Mouse (Mus musculus): ENCODE measurements around the gene Vps33b. TPM values are rescaled to one million over a fixed set of nuclear protein-coding genes. Genes with fewer than 3 reads are reported as not detected.

Gene Vps33b
- polyA plus RNA-seq (2015; fragmentation: Nextera tagmentation; extraction: Ambion mirVana): 14.1 and 17.2 TPM in 2 replicates

DNA sequence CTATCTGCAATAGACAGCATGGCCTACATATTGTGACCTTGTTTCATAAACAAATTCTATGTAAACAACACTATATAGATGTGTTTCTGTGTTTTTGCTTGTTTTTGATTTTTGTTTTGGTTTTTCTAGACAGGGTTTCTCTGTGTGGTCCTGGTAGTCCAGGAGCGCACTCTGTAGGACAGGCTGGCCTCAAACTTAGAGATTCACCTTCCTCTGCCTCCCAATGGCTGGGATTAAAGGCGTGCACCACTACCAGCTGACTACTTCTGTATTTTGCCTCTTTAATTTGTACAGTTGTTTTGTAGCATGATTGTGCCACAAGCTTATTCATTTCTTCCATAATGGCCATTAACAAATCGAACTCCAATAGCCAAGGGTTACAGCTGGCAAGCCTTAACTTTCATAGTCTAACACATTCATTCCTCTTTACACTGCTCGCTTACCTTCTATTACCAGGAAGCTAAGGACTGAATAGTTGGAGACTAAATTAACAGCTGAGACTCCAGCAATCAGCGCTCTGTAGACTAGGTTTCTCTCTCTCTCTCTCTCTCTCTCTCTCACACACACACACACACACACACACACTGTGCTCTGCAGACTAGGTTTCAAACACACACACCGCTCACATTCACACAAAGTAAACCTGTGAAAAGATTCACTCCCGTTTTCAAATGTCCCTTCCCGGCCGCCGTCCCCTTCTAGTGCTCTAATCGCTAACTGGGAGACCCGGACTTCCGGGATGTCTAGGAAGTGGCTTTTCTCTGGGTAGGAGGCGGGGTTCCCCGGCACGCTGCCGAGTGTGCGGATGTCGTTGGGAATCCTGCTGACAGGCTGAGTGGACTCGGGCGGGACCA lies at the start of gene Vps33b:
Vps33b (plus strand) TSS at position 753 of the 854 bp plus-strand sequence.
- H3K9me3 ChIP-seq (replicated peaks): 0 out of 2 replicates have a peak, but pooled peaks cover 3% of the 10 kb centered on the region
- H3K4me3 ChIP-seq: peak within 1 kb of the TSS; percentile 80
- ATAC-seq: peak; percentile 96
- peak within 1 kb of the TSS; percentile 91 for H3K4me2 ChIP-seq
- peak within 1 kb of the TSS; percentile 65 for H3K27ac ChIP-seq
- peaks cover 24% of the 10 kb centered on the region for H3K4me1 ChIP-seq
- no peaks in the 10 kb centered on the region for H3K27me3 ChIP-seq
- peaks cover 49% of the 10 kb centered on the region for H3K36me3 ChIP-seq (ENCODE audit: poor library complexity, severe bottlenecking)
- peak within 1 kb of the TSS; percentile 80 for H3K9ac ChIP-seq
- 3% methylated on average over 21 of the region's 21 CpGs for WGBS

- ATAC-seq: no peak
- H3K4me2 ChIP-seq: no peak overlapping the region
- H3K4me1 ChIP-seq: peaks cover under 1% of the 10 kb centered on the region
- 99% methylated on average over 9 of the region's 9 CpGs for WGBS
- H3K36me3 ChIP-seq (ENCODE audit: poor library complexity, severe bottlenecking): peaks cover 91% of the 10 kb centered on the region
- H3K27me3 ChIP-seq: no peaks in the 10 kb centered on the region
- H3K9ac ChIP-seq: no peak overlapping the region
- no peak overlapping the region for H3K4me3 ChIP-seq
- H3K9me3 ChIP-seq (replicated peaks): no peaks in the 10 kb centered on the region
- H3K27ac ChIP-seq: no peak overlapping the region
These were observed 49.1 kb upstream of the Vps33b start for GRCm38 (mm10) chr7:80220237-80220797.

DNA sequence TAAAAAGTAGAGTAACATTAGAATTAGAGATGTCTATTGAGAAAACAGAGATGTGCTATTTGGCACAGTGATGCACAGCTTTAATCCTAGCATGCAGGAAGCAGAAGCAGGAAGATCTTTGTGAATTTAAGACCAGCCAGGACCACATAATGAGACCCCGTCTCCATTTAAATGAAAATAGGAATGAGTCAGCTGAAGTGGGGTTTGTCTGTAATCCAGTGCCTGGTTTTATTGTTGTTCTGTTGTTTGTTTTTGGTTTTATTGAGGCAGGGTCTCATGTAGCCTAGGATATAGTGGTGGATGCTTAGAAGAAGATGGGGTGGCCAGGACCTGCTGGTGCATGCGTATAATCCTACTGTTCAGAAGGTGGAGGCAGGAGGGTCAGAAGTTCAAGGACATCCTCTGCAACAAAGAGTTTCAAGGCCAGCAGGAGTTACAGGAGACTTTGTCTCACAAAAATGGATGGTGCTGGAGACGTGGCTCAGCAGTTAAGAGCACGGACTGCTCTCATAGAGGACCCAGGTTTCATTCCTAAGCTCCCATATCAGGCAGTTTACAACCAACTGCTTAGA lies 48.2 kb upstream of the Vps33b start:
- ATAC-seq: no peak
- Histone ChIP-seq H3K4me2 (no peak overlapping the region), H3K9me3 (replicated peaks) (no peaks in the 10 kb centered on the region), H3K36me3 (ENCODE audit: poor library complexity, severe bottlenecking) (peaks cover 92% of the 10 kb centered on the region), H3K27me3 (no peaks in the 10 kb centered on the region), H3K4me1 (no peaks in the 10 kb centered on the region), H3K4me3 (no peak overlapping the region), H3K9ac (no peak overlapping the region), H3K27ac (no peak overlapping the region)
- 85% methylated on average over 4 of the region's 4 CpGs for WGBS

- H3K4me3 ChIP-seq: no peak overlapping the region
- 87% methylated on average over 4 of the region's 4 CpGs for WGBS
- no peak overlapping the region for H3K9ac ChIP-seq
- H3K4me2 ChIP-seq: no peak overlapping the region
- no peak for ATAC-seq
- H3K27me3 ChIP-seq: peaks cover 15% of the 10 kb centered on the region
- H3K4me1 ChIP-seq: peaks cover 6% of the 10 kb centered on the region
- peaks cover 55% of the 10 kb centered on the region for H3K36me3 ChIP-seq (ENCODE audit: poor library complexity, severe bottlenecking)
- no peak overlapping the region for H3K27ac ChIP-seq
- H3K9me3 ChIP-seq (replicated peaks): no peaks in the 10 kb centered on the region
These were observed 42.4 kb upstream of the Vps33b start for GRCm38 (mm10) chr7:80227065-80227464.

DNA sequence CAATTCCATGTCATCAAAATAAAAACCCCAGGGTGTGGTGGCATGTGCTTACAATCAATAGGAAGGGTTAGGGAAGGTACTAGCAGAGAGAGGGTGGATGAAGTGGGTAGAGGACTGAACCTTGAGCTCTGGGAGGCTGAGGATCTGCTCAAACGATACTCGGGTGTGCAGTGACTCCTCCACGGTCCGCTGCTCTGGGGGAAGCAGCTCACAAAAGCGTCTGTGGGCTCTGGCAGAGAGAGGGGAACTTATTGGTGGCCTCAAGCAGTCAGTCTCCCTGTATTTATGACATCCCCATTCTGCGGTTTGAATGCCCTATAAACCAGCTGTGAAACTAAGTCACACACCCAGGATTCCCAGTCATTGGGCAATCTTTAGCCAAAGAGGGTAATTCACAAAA lies 39.3 kb upstream of the Vps33b start:
- no peak overlapping the region for H3K4me3 ChIP-seq
- no peaks in the 10 kb centered on the region for H3K9me3 ChIP-seq (replicated peaks)
- 64% methylated on average over 6 of the region's 6 CpGs for WGBS
- H3K4me1 ChIP-seq: peaks cover 28% of the 10 kb centered on the region
- no peak overlapping the region for H3K27ac ChIP-seq
- no peak for ATAC-seq
- H3K9ac ChIP-seq: no peak overlapping the region; the same call in 1 of the 2 replicates
- H3K4me2 ChIP-seq: no peak overlapping the region
- peaks cover 29% of the 10 kb centered on the region for H3K36me3 ChIP-seq (ENCODE audit: poor library complexity, severe bottlenecking)
- peaks cover 15% of the 10 kb centered on the region for H3K27me3 ChIP-seq

GRCm38 (mm10) chr7:80231971-80232488 lies 37.4 kb upstream of the Vps33b start:
- WGBS: under 1% methylated on average over 29 of the region's 29 CpGs
- Histone ChIP-seq H3K9me3 (replicated peaks) (no peaks in the 10 kb centered on the region), H3K9ac (peak overlapping the region; percentile 77), H3K4me1 (peaks cover 30% of the 10 kb centered on the region), H3K36me3 (ENCODE audit: poor library complexity, severe bottlenecking) (peaks cover 14% of the 10 kb centered on the region), H3K27me3 (peaks cover 15% of the 10 kb centered on the region), H3K4me2 (peak overlapping the region; percentile 83), H3K27ac (no peak overlapping the region), H3K4me3 (peak overlapping the region; percentile 68)
- ATAC-seq: no peak; the same call in 1 of the 2 replicates

DNA sequence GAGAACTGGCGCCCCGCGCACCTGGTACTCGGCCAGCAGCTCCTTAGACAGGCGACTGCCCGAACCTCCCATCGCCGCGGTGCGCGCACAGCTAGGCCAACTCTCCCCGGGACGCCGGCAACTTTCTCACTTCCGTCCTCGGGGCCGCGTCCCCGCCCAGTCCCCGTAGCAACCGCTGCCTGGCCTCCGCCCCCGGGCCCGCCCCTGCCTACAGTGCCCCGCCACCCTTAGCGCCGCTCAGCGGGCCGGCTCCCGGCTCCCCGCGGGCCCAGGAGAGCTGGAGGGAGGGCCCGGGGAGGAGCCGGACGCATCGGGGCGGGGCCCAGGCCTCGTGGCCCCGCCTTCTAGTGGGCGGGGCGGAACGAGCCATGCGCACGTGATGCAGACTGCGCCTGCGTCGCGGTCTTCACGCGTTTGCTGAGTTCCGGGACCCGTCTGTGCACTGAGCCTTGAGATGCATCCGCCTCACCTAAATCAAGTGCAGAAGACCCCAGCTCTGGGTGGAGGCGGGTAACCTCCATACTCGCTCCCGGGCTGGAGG lies 36.9 kb upstream of the Vps33b start, which contains the start of the genes Cib1 and Gdpgp1:
Cib1 (minus strand) TSS at position 325 of the 541 bp plus-strand sequence.
Gdpgp1 (plus strand) TSS at position 377 of the 541 bp plus-strand sequence.
- Histone ChIP-seq H3K27me3 (peaks cover 15% of the 10 kb centered on the region), H3K4me3 (peak within 1 kb of the TSS; percentile 68), H3K36me3 (ENCODE audit: poor library complexity, severe bottlenecking) (peaks cover 8% of the 10 kb centered on the region; the same call in 1 of the 2 replicates), H3K27ac (no peak within 1 kb of the TSS), H3K4me2 (peak within 1 kb of the TSS; percentile 83), H3K9me3 (replicated peaks) (no peaks in the 10 kb centered on the region), H3K9ac (peak within 1 kb of the TSS; percentile 77), H3K4me1 (peaks cover 30% of the 10 kb centered on the region)
- ATAC-seq: peak; percentile 96
- under 1% methylated on average over 54 of the region's 56 CpGs for WGBS

DNA sequence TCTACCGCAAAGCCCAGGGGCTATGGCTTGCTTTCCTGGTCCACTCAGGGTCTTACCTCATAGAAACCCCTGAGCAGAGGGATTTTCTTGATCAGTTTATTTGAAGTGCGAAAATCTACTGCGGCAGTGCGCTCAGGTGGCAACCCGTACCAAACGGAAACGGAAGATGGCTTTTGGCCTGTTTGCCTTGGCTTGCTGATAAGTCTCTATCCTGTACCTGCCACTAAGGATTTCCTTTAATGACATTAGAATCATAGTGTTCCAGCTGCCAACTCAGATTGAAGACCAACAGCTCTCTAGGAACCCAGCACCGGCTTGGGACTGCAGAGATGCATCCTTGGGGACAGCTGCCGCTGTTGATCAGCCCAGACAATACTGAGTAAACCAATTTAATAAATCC lies 35.6 kb upstream of the Vps33b start:
- 0 out of 2 replicates have a peak overlapping the region, but pooled peaks have one; percentile 68 for H3K4me3 ChIP-seq
- peaks cover 15% of the 10 kb centered on the region for H3K27me3 ChIP-seq
- 0 out of 2 replicates have a peak overlapping the region, but pooled peaks have one; percentile 16 for H3K9ac ChIP-seq

GRCm38 (mm10) chr7:80238542-80238941 lies 30.9 kb upstream of the Vps33b start:
- no peaks in the 10 kb centered on the region for H3K27me3 ChIP-seq
- no peaks in the 10 kb centered on the region for H3K9me3 ChIP-seq (replicated peaks)
- no peak overlapping the region for H3K9ac ChIP-seq
- H3K27ac ChIP-seq: no peak overlapping the region
- peaks cover 14% of the 10 kb centered on the region for H3K4me1 ChIP-seq
- no peak overlapping the region for H3K4me3 ChIP-seq
- H3K4me2 ChIP-seq: no peak overlapping the region
- WGBS: 88% methylated on average over 10 of the region's 10 CpGs
- no peak for ATAC-seq
- peaks cover 30% of the 10 kb centered on the region for H3K36me3 ChIP-seq (ENCODE audit: poor library complexity, severe bottlenecking)

More for the DNA sequence above, 35.6 kb upstream of the Vps33b start:
- H3K4me2 ChIP-seq: peak overlapping the region; percentile 83
- peaks cover 8% of the 10 kb centered on the region for H3K36me3 ChIP-seq (ENCODE audit: poor library complexity, severe bottlenecking)
- no peaks in the 10 kb centered on the region for H3K9me3 ChIP-seq (replicated peaks)
- no peak overlapping the region for H3K27ac ChIP-seq
- H3K4me1 ChIP-seq: peaks cover 30% of the 10 kb centered on the region
- no peak for ATAC-seq
- WGBS: 84% methylated on average over 9 of the region's 9 CpGs

- Histone ChIP-seq H3K27ac (no peak overlapping the region), H3K27me3 (no peaks in the 10 kb centered on the region), H3K4me1 (no peaks in the 10 kb centered on the region), H3K36me3 (ENCODE audit: poor library complexity, severe bottlenecking) (peaks cover 30% of the 10 kb centered on the region), H3K9me3 (replicated peaks) (no peaks in the 10 kb centered on the region), H3K4me3 (no peak overlapping the region), H3K9ac (no peak overlapping the region), H3K4me2 (no peak overlapping the region)
- 87% methylated on average over 4 of the region's 4 CpGs for WGBS
- no peak for ATAC-seq
These were observed 27.8 kb upstream of the Vps33b start for GRCm38 (mm10) chr7:80241661-80242060.

- peaks cover 12% of the 10 kb centered on the region for H3K36me3 ChIP-seq (ENCODE audit: poor library complexity, severe bottlenecking)
- no peaks in the 10 kb centered on the region for H3K4me1 ChIP-seq
- H3K9ac ChIP-seq: no peak overlapping the region
- no peak overlapping the region for H3K27ac ChIP-seq
- no peak overlapping the region for H3K4me3 ChIP-seq
- no peak for ATAC-seq
- WGBS: 92% methylated on average over 4 of the region's 4 CpGs
- H3K9me3 ChIP-seq (replicated peaks): no peaks in the 10 kb centered on the region
- no peaks in the 10 kb centered on the region for H3K27me3 ChIP-seq
- H3K4me2 ChIP-seq: no peak overlapping the region
These were observed 24.6 kb upstream of the Vps33b start for GRCm38 (mm10) chr7:80244851-80245250.
